Mouse (Mus musculus) brain, embryonic 14.5 days (tissue): Measurements from ENCODE around the gene Creb5. TPM values are rescaled to one million over a fixed set of nuclear protein-coding genes. Genes with fewer than 3 reads are reported as not detected.

Experiments
- DNase-seq: peaks from one replicate; pipeline ENCODE4 v3.0.0-alpha.2; 2011; ENCODE audit warnings: low read depth
- CTCF ChIP-seq: fragments of 200-500 bp; IDR thresholded peaks from 2 replicates; pipeline ENCODE4 v1.5.1; 2012; ENCODE audit warnings: inconsistent platforms, mild to moderate bottlenecking, moderate library complexity, borderline replicate concordance; ENCODE audit not compliant: insufficient read depth, insufficient read length; ENCODE audit errors: extremely low read depth
- POLR2A ChIP-seq: fragments of 200-500 bp; IDR thresholded peaks from 2 replicates; pipeline ENCODE4 v1.6.1; 2012; ENCODE audit warnings: mild to moderate bottlenecking, inconsistent platforms, borderline replicate concordance; ENCODE audit not compliant: poor library complexity, insufficient read depth, insufficient read length, severe bottlenecking; ENCODE audit errors: extremely low read depth
- polyA plus RNA-seq: library from polyadenylated mRNA; depleted of rRNA; stranded (reverse); fragments of >200 nt; gene quantifications from 2 replicates; pipeline ENCODE4 v1.2.3, GENCODE M21; 2012; rRNA removed

The Creb5 gene
- polyA plus RNA-seq, 1 experiment: 3.9 TPM

GRCm38 (mm10) chr6:53716013-53716412 is 428.9 kb downstream of the Creb5 start:
- no peak for DNase-seq
- no peak for TF ChIP-seq POLR2A
- no peak for TF ChIP-seq CTCF

- no peak for TF ChIP-seq POLR2A
- no peak for TF ChIP-seq CTCF
- no peak for DNase-seq
These were observed 432.9 kb downstream of the Creb5 start for GRCm38 (mm10) chr6:53720009-53720408.

GRCm38 (mm10) chr6:53721595-53721994 is 434.5 kb downstream of the Creb5 start:
- peak; percentile 98 for TF ChIP-seq CTCF
- TF ChIP-seq POLR2A: no peak
- DNase-seq: peak; percentile 78

DNA sequence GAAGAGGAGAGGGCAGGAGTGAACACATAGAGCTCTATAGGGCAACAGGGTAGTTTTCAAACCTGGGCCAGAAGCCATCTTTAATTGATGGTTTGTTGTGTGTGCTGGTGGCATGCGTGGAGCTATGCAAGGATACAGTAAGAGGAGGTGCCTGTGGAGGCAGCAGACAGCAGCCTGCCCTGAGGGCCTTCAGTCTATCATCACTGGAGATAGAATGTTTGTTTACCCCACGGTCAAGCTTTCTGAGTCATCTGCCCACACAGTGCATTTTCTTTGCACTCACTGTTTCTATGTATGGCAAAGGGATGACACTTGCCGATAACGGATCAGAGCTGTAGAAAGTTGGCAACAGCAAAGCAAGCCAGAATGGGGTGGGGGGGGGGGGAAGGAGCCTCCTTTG is 435.6 kb downstream of the Creb5 start:
- DNase-seq: no peak
- TF ChIP-seq CTCF: no peak
- TF ChIP-seq POLR2A: no peak

DNA sequence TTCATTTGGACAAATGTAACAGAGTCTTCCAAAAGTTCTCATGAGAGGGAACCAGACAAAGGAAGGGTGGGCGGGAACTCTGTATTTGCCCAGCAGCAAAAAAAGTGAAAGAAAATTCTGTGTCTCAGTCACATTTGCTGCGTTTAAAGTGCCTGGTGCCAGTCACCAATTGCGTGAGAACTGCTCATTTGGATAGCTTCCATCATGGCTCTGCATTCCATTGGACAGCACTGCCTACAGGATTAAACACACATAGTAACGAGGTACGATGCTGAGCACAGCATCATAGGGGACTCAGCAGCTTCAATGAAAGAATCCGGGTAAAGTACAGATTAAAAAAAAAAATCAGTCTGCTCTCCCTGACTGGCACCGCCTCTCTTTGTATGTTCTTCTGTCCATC is 443.4 kb downstream of the Creb5 start:
- peak; percentile 84 for DNase-seq
- TF ChIP-seq POLR2A (no peak), CTCF (no peak)

- TF ChIP-seq POLR2A (no peak), CTCF (no peak)
- peak; percentile 66 for DNase-seq
These were observed 444.0 kb downstream of the Creb5 start for GRCm38 (mm10) chr6:53730996-53731485.

DNA sequence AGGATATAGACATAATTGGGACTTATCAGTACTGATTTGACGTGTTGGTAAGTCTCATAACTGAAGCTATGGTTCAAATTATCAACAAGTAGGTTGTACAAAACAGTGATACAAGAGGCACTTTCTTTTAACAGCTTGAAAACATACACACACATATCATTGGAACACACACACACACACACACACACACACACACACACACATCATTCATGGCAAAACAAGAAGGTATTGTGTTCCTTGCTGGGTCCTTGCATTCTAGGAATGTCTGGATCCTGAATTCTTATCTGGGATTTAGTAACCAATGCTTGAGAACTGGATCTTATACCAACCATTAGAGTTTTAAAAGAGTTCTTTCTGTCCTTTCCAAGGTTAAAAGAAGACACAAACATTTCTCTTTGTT is 446.5 kb downstream of the Creb5 start:
- DNase-seq: no peak
- TF ChIP-seq CTCF (no peak), POLR2A (no peak)

DNA sequence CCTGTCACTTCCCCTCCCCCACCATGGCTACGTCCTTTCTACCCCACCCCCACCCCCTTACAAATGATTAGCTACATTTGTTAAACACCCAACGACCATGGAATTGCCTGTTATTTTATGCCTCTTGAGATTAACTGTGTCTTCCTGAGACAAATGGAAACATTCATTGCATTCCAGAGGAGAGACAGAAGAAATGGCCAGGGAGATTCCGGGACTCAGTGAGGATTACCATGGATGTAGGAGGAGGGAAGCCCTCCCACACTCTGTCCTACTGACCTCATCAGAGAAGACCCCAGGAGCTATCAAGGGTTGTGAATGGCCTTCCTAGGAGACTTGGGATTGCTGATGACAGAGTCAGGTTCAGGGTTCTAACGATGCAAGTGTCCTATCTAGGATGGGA is 446.9 kb downstream of the Creb5 start:
- no peak for DNase-seq
- TF ChIP-seq CTCF (no peak), POLR2A (no peak)

DNA sequence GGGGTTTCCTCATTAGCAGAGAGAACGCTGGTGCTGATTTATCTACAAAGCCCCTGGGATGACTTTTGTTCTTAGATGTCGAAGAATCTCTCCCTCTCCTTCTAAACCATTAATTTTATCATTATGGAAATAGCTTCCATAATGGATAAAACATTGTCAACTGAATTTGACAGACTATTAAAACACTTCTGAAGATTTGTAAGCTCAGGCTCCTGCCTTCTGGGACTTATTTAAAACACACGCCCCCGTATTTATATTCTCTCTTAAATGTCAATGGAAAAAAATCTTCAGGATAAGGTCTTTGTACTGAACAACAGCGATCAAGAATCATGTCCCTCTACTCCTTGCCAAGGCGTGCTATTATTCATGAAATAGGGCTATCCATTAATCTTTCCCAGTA is 448.6 kb downstream of the Creb5 start:
- peak; percentile 44 for DNase-seq
- no peak for TF ChIP-seq CTCF
- TF ChIP-seq POLR2A: no peak

DNA sequence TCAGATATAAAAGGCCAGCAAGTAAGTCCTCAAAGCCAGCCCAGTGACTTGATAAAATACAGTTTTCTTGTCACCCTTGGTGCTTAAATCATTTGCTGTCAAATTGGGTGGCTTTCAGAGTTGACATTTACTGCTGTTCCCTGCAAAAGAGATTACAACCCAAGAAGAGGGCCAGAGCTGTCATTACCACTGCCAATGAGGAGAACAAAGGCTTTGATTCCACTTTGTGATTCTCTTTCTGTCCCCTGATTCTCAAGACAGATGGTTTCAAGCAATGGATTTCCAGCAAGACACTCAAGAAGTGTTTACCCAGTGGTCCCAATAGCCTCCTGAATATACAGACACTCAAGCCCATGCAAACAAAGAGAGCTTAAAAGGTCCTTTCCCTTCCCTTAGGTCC is 451.1 kb downstream of the Creb5 start:
- DNase-seq: no peak
- TF ChIP-seq POLR2A: no peak
- TF ChIP-seq CTCF: no peak

DNA sequence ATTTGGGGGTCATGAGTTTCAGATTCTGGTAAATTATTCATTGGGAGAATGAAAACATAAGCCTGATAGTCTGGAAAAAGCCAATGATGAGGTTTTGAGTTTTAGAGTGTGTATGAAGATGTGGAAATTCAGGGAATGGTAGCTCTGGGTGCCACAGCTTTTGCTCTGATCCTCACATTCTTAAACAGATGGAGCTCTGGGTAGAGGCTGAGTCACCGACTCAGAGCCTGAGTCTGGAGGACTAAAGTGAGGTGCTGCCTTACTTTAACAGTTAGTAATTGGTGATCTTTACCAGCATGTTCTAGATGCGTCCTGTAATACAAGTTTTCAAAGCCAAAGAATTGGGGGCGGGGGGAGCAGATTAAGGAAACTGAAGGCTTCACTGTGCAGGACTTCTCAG is 454.2 kb downstream of the Creb5 start:
- DNase-seq: no peak
- TF ChIP-seq CTCF (no peak), POLR2A (no peak)

Other genes starting within 250 kb of the Creb5 start
- 17.6 and 26.8 TPM in 2 replicates for gene Jazf1, start 218.6 kb upstream of the Creb5 start, polyA plus RNA-seq